In the genomic region with DNA sequence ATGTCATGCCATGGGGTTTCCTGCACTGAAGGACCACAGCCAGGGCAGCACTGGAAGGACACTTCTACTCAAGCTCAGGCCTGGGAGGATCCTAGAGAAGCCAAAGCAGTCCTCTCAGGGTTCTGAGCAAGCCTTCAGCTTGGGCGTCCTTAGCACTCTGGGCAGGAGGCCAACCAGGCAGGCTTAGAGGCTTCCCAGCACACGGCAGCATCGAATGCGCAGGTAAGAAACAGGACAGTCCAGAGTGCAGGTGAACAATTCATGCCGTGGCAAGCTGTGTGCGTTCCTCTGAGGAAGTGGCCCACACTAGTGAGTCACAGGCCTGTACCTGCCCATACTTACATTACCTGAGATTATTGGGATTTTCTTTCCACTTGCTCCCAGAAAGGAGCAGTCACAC, we compare ENCODE assay signal across 13 mouse cellular contexts.
A peak's percentile ranks its signal among the peaks of the same experiment; 100 is the strongest.
DNase-seq lines count a peak whose midpoint lies in the region; ATAC-seq and TF ChIP-seq lines count a peak whose summit lies in the region.
"Had no signal": no experiment of that assay in that cellular context is flagged by ENCODE, and none has a peak within 500 bp of the region (broad histone marks: within the 10 kb centered on the region; RNA-seq: fewer than 3 reads in every experiment).

No protein-coding gene starts in this region.

- H3K9ac ChIP-seq in lung, postnatal 0 days (replicated peaks; ENCODE audit: low read depth) = no peak overlapping the region
- H3K9ac ChIP-seq in liver, postnatal 0 days (replicated peaks) = no peak overlapping the region
- H3K9ac ChIP-seq: heart, embryonic 15.5 days; neural tube, embryonic 12.5 days had no signal

- TF ChIP-seq POLR2A in cerebellum, adult 2 months (IDR thresholded peaks at IDR 0.05; ENCODE audit: borderline replicate concordance, insufficient read depth, low read length) = no peak

- 59% methylated on average over 6 of the region's 6 CpGs for WGBS in cerebellum, adult 2 months
- 52% methylated on average over 6 of the region's 6 CpGs for WGBS in lung, postnatal 0 days
- 60% methylated on average over 6 of the region's 6 CpGs for WGBS in liver, postnatal 0 days (ENCODE audit: insufficient replicate concordance)

- peak; percentile 53 for ATAC-seq in lung, postnatal 0 days
- no peak for ATAC-seq in liver, postnatal 0 days

- no peak overlapping the region for H3K4me3 ChIP-seq in cerebellum, adult 2 months (replicated peaks; ENCODE audit: insufficient read depth, low read depth, low read length)
- H3K4me3 ChIP-seq in lung, postnatal 0 days (ENCODE audit: low read depth, low read length) = no peak overlapping the region
- no peak overlapping the region for H3K4me3 ChIP-seq in liver, postnatal 0 days (ENCODE audit: low read depth, low read length)
- H3K4me3 ChIP-seq: heart, embryonic 15.5 days; neural tube, embryonic 12.5 days had no signal

- no peak for TF ChIP-seq CTCF in cerebellum, adult 2 months (IDR thresholded peaks at IDR 0.05; ENCODE audit: borderline replicate concordance, insufficient read depth, low read depth, low read length)
- no peak for TF ChIP-seq CTCF in lung, postnatal 0 days (IDR thresholded peaks at IDR 0.05)
- TF ChIP-seq CTCF in liver, postnatal 0 days (IDR thresholded peaks at IDR 0.05; ENCODE audit: low read depth) = no peak

- H3K27me3 ChIP-seq in cerebellum, adult 2 months (ENCODE audit: control insufficient read depth, insufficient read depth, low read length) = no peaks in the 10 kb centered on the region
- H3K27me3 ChIP-seq in lung, postnatal 0 days (replicated peaks; ENCODE audit: insufficient read depth, low read length) = no peaks in the 10 kb centered on the region
- H3K27me3 ChIP-seq in liver, postnatal 0 days (ENCODE audit: insufficient read depth, low read length) = no peaks in the 10 kb centered on the region
- H3K27me3 ChIP-seq: heart, embryonic 15.5 days; neural tube, embryonic 12.5 days had no signal

- no peaks in the 10 kb centered on the region for H3K36me3 ChIP-seq in lung, postnatal 0 days (ENCODE audit: insufficient read depth, low read length)
- H3K36me3 ChIP-seq in liver, postnatal 0 days (replicated peaks; ENCODE audit: insufficient read depth, low read length) = no peaks in the 10 kb centered on the region
- H3K36me3 ChIP-seq: heart, embryonic 15.5 days; neural tube, embryonic 12.5 days had no signal

- H3K4me1 ChIP-seq in cerebellum, adult 2 months (ENCODE audit: control insufficient read depth, insufficient read depth, low read length) = no peaks in the 10 kb centered on the region
- no peaks in the 10 kb centered on the region for H3K4me1 ChIP-seq in lung, postnatal 0 days (ENCODE audit: insufficient read depth, low read depth, low read length)
- peaks cover 5% of the 10 kb centered on the region for H3K4me1 ChIP-seq in liver, postnatal 0 days (ENCODE audit: insufficient read depth)

- no peak overlapping the region for H3K27ac ChIP-seq in cerebellum, adult 2 months (ENCODE audit: insufficient read depth, low read length)
- H3K27ac ChIP-seq in lung, postnatal 0 days (ENCODE audit: low read length) = peak overlapping the region; percentile 57
- H3K27ac ChIP-seq in liver, postnatal 0 days (ENCODE audit: low read depth) = no peak overlapping the region
- H3K27ac ChIP-seq: neural tube, embryonic 12.5 days had no signal

- TF ChIP-seq EP300 in lung, postnatal 0 days (IDR thresholded peaks at IDR 0.05) = no peak
- no peak for TF ChIP-seq EP300 in liver, postnatal 0 days (IDR thresholded peaks at IDR 0.05; ENCODE audit: low read depth)

- DNase-seq in cerebellum, postnatal 25 days = peak; percentile 14 to 48
- no peak for DNase-seq in cerebellum, adult 2 months
- peak; percentile 42 for DNase-seq in urinary bladder, adult 2 months (ENCODE audit: low spot score)
- DNase-seq in urinary bladder, postnatal 4 days (ENCODE audit: low spot score in 2 of 2) = no peak
- DNase-seq in lung, postnatal 0 days (ENCODE audit: low spot score) = no peak
- no peak for DNase-seq in thymus, adult 18-20 months
- DNase-seq in liver, postnatal 0 days = no peak
- DNase-seq in layer of hippocampus, postnatal 36 days = no peak
- DNase-seq: B cell, adult 2 months; right cerebral cortex, postnatal 4 days; thymus, postnatal 14 days had no signal

- no peak overlapping the region for H3K4me2 ChIP-seq in lung, postnatal 0 days (replicated peaks; ENCODE audit: low read depth, low read length)
- H3K4me2 ChIP-seq in liver, postnatal 0 days (ENCODE audit: low read depth, low read length) = no peak overlapping the region
- H3K4me2 ChIP-seq: heart, embryonic 15.5 days; neural tube, embryonic 12.5 days had no signal

- H3K9me3 ChIP-seq in lung, postnatal 0 days (ENCODE audit: low read length) = no peaks in the 10 kb centered on the region
- H3K9me3 ChIP-seq in liver, postnatal 0 days (ENCODE audit: low read length) = no peaks in the 10 kb centered on the region
- H3K9me3 ChIP-seq: heart, embryonic 15.5 days; neural tube, embryonic 12.5 days had no signal

Comparison
In these comparisons a context has a peak if more than half of its experiments do, and no peak if none do; other contexts are left out.
1. DNase-seq: peak in cerebellum, postnatal 25 days (2 of 2) and urinary bladder, adult 2 months (single experiment); none in cerebellum, adult 2 months (0 of 2), urinary bladder, postnatal 4 days (0 of 2), lung, postnatal 0 days (single experiment), thymus, adult 18-20 months (0 of 2), liver, postnatal 0 days (single experiment) and layer of hippocampus, postnatal 36 days (0 of 2).